Mouse (Mus musculus): ENCODE data around the gene Nin.
A peak's percentile ranks its signal among the peaks of the same experiment; 100 is the strongest.

The Nin gene

GRCm38 (mm10) chr12:70082485-70082884 is 31.0 kb downstream of the Nin start:
- DNase-seq: no peak

- no peak for DNase-seq
Observed at GRCm38 (mm10) chr12:70078471-70079025, 35.0 kb downstream of the Nin start.

DNA sequence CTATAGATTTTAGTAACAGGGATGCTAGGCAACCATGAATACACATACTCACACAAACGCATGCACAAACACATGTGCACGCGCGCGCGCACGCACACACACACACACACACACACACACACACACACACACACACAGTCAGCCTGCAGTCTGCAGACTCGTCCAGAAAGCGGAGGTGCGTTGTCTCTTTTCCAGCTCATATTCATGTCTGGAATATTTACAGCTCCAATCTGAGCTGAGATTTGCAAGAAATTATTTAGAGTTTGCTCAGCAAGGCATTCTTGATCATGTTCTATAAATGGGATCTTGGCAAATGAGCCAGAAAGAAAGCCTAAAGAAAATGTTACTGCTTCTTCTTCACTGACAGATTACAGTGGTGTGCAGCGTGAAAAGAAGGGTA is 37.0 kb downstream of the Nin start:
- no peak for DNase-seq

DNA sequence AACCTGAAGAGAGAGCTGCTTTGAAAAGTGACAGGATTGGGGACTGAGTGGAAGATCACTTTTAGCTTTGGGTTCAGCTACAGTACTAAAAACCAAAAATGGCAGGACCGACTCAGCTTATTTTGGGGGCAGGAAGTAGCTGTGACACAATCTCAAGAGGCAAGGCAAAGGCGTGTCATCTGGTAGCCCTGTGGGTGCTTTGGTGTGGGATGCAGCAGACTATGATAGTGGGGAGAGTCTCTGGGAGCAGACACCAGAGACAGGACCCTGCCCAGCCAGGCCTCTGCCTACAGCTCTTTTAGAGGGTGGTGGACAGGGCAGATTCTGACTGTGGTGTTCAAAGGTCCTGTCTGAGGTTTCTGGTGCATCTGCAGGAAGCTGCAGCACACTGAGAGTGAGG is 38.5 kb downstream of the Nin start:
- no peak for DNase-seq

DNA sequence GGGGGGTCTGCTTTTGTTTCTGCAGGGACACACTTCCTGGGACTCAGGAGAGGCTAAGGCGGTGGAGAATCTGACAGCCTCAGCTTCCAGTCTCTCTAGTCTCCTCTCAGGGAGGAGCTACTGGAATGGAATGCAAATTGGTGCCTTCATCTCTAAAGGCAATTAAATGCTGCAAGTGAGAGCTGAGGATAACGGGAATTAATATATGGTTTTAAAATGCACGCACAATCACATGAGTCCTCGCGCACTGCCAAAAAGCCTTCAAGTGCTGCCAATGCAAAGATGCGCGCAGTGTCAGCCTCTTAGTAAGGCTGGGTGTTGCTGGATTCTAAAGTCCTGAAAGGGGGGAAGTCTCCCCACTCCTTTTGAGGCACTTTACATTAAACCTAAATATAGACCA is 42.6 kb downstream of the Nin start:
- no peak for DNase-seq

GRCm38 (mm10) chr12:70070306-70070705 is 43.2 kb downstream of the Nin start:
- DNase-seq: no peak

DNA sequence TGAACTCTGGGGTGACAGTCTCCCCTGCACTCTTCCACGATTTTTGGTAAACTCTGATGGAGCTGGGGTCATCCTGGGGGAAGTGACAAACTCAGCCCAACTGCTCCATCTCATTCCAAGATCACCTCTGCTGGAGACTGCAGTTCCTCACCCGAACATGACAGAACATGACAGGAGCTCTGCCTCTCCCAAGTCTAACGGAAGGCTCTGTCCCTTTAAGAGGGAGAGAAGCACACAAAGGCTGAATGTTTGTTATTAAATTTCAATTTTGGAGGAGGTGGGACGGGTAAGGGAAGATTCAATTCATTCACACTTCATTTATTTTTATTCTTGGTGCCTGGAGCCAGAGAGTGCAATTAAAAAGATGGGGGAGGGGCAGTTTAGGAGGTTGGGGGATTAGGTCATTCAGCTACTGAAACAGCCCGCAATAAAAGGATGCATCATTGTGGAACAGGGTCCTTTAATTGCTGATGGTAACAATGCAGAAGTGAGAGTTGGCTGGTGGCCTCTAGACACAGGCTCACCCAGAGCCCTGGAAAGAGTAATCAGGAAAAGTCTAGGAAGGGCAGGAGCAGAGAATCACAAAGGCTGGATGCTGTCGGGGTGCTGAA is 44.8 kb downstream of the Nin start:
- no peak for DNase-seq

- DNase-seq: peak; percentile 69
Observed at GRCm38 (mm10) chr12:70067849-70068248, 45.7 kb downstream of the Nin start.

- no peak for DNase-seq
Observed at GRCm38 (mm10) chr12:70062114-70062513, 51.4 kb downstream of the Nin start.

DNA sequence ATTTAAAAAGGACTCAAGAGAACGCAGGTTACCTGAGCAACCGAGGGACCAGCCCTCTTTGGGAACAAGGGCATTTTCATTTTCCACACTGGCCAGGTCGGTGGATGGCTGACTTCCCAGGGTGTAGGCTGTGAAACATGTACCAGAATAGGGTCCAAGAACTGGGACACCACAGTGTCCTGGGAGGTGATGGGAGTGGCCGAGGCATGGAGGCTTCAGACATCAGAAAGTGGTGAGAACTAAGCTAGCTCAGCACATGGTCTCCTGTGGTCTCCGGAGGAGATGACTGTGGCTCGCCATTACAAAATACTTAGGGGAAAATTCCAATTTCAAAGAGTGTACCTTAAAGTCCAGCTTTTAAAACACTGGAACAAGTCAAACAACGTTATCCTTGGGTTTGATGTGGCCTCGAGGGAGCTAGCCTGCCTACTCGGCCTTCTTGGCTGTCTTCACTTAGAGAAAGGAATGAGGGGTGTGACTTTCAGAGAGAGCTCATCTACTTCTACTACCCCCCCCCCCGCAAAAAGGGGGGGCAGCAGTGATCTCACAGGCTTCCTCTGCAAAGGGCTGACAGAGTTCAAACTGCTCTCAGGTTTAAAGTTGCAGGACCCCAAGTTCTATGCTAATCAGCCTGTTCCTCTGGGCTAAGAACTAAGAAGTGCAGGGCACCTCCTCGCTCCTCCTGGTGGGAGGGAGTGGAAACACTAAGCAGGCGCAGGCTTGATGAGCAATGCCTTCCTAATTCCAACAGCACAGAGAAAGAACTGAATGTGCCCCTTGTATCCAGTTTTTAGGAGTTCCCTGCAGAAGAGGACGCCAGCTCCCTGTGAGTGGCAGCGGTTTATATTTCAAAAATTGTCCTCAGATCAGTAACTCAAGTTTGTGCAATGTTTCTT is 54.3 kb downstream of the Nin start:
- DNase-seq: no peak

GRCm38 (mm10) chr12:70050699-70051098 is 62.8 kb downstream of the Nin start:
- no peak for DNase-seq

DNA sequence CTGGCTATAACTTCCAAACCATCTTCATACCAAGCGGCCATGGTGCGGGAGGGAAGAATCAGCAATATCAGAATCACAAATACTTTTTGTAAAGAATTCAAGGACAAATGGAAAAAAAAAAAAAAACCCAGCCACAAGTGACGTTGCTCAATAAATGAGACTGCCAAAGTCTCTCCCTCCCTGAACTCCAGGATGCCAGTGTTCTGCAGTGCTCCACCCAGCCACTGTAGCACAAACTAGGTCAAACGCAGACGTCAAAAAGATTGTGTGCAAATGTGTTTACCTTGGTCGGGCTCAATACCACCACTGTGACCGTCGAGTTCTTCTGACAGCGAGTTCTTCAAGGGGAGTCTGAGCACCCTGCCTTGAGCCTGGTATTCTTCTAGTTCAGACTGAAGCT is 64.8 kb downstream of the Nin start:
- DNase-seq: no peak

DNA sequence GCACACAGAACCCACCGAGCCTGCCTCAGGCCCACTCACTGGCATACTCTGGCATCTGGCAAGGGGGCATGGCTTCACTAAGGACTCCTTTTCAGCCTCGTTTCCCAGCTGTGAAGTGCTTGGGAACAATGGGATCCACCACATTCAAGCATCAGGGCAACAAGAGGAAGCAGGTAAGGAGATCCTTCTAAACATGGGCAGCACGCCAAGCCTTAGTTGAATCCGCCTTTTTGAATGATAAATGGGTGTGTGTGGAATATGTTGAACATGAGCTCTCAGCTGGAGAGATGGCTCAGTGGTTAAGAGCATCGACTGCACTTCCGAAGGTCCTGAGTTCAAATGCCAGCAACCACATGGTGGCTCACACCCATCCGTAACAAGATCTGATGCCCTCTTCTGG is 66.2 kb downstream of the Nin start:
- no peak for DNase-seq

GRCm38 (mm10) chr12:70044353-70044752 is 69.2 kb downstream of the Nin start:
- no peak for DNase-seq

GRCm38 (mm10) chr12:70043421-70043820 is 70.1 kb downstream of the Nin start:
- DNase-seq: peak; percentile 87

GRCm38 (mm10) chr12:70040981-70041380 is 72.5 kb downstream of the Nin start:
- no peak for DNase-seq

DNA sequence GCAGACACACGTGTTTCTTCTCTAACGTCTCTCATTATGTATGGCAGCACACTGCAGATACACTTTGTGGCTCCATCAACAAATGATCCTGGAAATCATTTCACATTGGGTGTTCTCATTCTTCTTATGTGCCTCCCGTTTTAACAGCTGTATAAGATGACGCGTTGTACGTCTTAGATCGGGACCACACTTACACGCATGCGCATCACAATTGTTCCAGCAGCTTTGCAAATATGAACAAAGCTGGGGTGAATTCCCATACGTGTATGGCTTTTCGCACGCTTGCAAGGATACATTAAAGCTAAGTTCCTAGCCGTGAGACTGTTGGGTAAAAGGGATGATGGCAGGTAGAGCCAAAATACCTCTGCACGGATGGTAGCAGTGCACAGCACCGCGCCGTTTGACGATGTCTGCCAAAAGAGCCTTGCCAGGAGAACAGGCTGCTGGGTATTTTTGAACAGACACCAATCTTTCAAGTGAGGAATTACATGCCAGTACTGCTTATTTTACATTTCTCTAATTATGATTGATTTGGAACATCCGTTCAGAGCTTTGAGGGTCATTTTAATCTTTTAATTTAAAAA is 76.7 kb downstream of the Nin start:
- no peak for DNase-seq

DNA sequence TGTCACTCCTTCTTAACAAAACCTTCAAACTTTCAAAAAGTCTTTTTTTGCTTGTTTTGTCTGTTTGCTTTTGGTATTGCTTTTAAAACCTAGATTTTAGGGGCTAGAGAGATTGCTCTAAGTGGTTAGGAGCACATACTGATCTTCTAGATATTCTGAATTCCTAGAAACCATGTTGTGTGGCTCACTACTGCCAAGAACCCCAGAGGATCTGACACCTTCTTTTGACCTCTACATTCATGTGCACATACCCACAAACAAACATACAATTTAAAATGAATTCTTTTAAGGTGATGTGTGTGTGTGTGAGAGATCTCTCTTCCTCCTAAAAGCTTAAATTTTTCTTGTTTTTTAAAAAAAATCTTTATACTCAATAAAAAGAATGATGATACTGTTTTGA is 87.3 kb downstream of the Nin start:
- no peak for DNase-seq

DNA sequence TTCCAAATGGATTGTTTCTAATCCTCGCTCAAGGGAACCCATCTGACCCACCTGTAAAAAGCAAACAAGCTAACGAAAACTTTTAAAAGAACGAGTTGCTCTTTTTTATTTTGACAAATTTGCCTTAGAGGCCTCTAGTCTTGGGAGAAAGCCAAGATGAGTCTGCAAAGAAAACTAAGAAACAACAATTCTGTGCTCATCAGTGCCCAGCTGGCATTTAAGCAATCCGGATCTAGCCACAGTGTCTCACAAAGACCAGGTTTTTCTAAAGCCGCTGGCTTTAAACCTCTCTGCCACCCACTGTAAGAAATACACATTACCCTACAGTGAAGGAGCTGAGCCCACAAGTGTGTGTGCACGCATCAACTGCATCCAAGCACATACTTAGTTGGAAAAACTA is 88.1 kb downstream of the Nin start:
- DNase-seq: no peak

DNA sequence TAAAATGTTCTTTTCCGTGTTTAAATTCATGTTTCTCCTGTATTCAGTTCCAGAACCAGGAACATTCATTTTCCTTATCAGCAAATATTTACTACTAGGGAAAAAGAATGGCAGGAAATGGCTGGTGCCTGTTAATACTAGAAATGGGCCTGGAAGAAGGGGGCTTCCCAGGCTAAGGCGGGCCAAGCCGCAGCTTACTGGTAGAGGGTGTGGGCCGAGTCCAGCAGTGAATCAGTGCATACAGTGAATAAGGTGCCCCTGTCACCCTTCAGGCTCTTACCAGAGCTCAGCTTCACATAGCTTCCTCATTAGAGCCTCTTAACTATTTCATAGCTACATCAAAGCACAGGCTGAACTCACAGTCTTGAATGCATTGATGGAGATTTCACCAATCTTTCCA is 89.9 kb downstream of the Nin start:
- DNase-seq: no peak

DNA sequence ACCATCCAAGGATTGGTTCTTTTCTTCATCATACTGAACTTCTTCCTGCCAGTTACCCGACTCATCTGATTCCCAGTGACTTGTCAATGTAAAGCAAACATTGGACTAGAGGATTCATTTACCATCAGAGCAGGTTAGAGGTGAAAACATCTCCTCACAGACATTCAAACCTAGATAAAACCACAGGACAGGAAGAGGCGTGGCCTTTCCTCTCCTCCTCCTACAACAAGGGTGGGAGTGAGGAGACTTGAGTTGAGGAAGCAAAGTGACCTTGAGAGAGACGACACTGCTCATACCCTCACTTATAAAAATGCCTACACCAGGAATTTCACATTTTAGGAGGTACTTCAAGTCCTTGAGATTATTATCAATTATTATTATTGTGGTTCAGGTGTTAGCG is 95.4 kb downstream of the Nin start:
- no peak for DNase-seq

- no peak for DNase-seq
Observed at GRCm38 (mm10) chr12:70015936-70016335, 97.6 kb downstream of the Nin start.

DNA sequence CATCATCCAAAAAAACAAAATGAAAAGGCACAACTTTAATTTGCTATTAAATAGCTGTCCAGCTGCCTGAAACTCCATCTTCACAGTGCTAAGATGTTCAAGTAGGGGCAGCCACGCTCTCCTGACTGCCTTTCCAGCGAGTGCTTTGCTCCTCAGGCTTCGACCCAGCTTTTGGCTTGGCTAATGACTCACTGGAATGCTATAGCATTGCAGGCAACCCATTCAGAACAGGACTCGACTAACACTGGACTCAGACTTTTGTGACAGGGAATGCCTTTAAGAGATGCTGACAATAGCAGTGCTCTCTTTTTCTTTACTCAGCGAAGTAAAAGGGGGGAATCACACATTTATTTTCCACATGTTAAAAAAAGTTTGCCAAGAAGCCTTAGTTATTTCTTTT is 101.8 kb downstream of the Nin start:
- no peak for DNase-seq

DNA sequence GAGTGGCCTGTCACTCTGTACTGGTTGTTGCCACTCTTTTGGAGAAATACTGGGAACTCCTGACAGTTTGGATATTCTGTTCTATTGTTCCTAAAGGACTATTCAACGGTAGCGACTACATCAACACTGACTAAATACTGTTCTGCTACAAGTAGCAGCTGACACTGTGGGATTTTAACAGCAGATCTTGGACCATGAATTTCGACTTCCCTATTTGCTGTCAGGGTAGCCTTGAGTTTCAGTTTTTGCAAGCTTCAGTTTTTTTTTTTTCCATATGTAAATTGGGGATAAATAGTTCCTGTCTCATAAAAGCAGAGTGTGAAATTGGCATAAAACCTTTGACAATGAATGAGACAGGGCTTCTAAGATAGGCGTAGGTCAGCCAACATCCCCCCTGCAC is 103.2 kb downstream of the Nin start:
- no peak for DNase-seq
